Mouse (Mus musculus) stomach, embryonic 15.5 days (tissue): ENCODE results near the gene Ccdc117. TPM values are rescaled to one million over a fixed set of nuclear protein-coding genes. Genes with fewer than 3 reads are reported as not detected.
A peak's percentile ranks its signal among the peaks of the same experiment; 100 is the strongest.

Experiments
- ATAC-seq: fragments of 200-750 bp; cut with Nextera tagmentation; 2 replicates; pipeline ENCODE4 v1.8.0; 2017; ENCODE audit warnings: low read depth, moderate number of reproducible peaks, moderate TSS enrichment; ENCODE audit not compliant: insufficient read depth, low FRiP score
- H3K27ac ChIP-seq: fragments of 300-500 bp; sonication (generic); 2 replicates; pipeline ENCODE4 v1.5.1; 2015; ENCODE audit warnings: mild to moderate bottlenecking, inconsistent platforms
- H3K27me3 ChIP-seq: fragments of 300-500 bp; sonication (generic); replicated peaks from 2 replicates; pipeline ENCODE4 v1.6.1; 2015; ENCODE audit warnings: inconsistent platforms
- H3K36me3 ChIP-seq: fragments of 300-500 bp; sonication (generic); 2 replicates; pipeline ENCODE4 v1.6.1; 2015; ENCODE audit warnings: inconsistent platforms
- H3K4me1 ChIP-seq: fragments of 300-500 bp; sonication (generic); 2 replicates; pipeline ENCODE4 v1.6.1; 2015; ENCODE audit warnings: inconsistent platforms
- H3K4me2 ChIP-seq: fragments of 300-500 bp; sonication (generic); 2 replicates; pipeline ENCODE4 v1.6.1; 2015; ENCODE audit warnings: mild to moderate bottlenecking, inconsistent platforms
- H3K4me3 ChIP-seq: fragments of 300-500 bp; sonication (generic); replicated peaks from 2 replicates; pipeline ENCODE4 v1.5.1; 2015; ENCODE audit warnings: inconsistent platforms
- H3K9ac ChIP-seq: fragments of 300-500 bp; sonication (generic); 2 replicates; pipeline ENCODE4 v1.6.1; 2015; ENCODE audit warnings: inconsistent platforms
- H3K9me3 ChIP-seq: fragments of 300-500 bp; sonication (generic); 2 replicates; pipeline ENCODE4 v1.6.1; 2016; ENCODE audit warnings: inconsistent platforms
- WGBS: fragments of 180-500 bp; shearing (Covaris S2); methylation state at CpG from one replicate; pipeline ENCODE4 v1.1.7; 2015; 5-methylcytosine and 5-hydroxymethylcytosine counted together
- polyA plus RNA-seq: library from polyadenylated mRNA; unstranded; fragments of >200 nt; fragmentation: Nextera tagmentation; extraction: Ambion mirVana; gene quantifications from 2 replicates; pipeline ENCODE4 v1.2.1, GENCODE M21; 2015

Ccdc117 gene
- polyA plus RNA-seq, 1 experiment from 2014 or later, result 17.1 TPM

DNA sequence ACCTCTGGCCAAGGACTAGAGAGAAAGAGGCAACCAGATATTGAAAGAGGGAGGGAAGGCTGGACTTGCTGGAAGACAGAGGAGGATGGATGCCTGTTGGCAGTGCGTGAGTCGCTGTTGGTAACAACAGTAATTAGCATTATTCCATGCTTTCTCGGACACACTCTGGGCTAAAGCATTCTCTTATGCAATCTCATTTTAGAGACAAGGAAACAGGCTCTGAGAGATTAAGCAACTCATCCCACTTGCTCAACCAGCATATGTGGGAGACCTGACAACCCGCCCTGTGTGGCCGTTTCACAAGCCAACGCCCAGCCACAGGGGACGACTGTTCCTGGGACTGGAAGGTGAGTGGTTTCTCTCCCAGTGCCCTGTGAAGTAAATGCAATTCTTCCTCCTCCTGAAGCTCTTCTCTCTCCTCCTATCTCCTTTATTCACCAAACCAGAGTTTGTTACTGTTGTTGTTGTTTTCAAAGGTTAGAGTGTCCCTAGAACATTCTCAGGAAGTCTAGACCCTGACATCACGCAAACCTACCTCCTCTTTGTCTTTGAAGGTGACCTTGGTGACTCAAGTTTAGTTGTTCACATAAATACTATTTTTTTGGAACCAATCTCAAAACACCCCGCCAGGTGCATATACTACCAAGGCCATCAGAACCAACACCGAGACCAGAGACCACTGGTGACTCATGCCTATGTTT, 39.5 kb downstream of the Ccdc117 start:
- WGBS, result 81% methylated on average over 10 of the region's 10 CpGs
- H3K27ac ChIP-seq, result no peak overlapping the region

DNA sequence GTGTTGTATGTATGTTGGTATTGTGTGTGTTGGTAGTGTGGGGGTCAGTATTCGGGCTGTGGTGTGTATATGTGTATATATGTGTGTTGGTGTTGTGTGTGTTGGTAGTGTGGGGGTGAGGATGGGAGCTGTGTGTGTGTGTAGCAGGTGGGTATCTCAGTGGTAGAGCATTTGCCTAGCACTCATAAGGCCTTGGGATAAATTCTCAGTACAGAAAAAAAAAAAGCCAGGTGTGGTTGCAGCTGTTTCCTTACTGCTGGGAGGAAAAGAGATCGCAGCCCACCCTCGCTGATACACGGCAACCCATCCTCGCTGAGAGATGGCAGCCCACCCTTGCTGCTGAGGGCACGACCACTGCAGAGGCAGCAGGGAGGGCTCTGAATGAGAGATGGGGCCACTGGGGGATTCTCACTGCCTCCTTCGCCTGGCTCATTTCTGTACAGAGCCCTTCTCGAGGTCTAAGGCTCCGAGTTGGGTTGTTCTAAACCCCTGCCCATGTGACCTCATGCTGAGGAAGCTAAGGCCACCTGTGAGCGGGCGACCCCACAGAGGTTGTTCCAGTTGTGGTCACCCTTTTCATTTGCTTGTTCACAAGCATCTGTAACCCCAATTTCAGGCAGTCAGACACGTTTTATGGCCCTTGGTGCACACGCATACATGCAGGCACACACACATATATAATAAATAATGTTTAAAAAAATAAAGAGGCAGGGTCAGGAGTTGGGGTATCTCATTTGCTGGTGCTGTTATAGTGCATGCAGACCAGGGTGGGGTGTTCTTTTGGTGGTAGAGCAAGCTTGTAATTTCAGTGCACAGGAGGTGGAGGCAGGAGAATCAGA, 40.9 kb downstream of the Ccdc117 start:
- Histone ChIP-seq H3K36me3 (no peaks in the 10 kb centered on the region), H3K4me1 (0 out of 2 replicates have a peak, but pooled peaks cover 8% of the 10 kb centered on the region), H3K4me3 (no peak overlapping the region), H3K9me3 (no peaks in the 10 kb centered on the region), H3K9ac (no peak overlapping the region), H3K27ac (0 out of 2 replicates have a peak overlapping the region, but pooled peaks have one; percentile 1), H3K4me2 (no peak overlapping the region), H3K27me3 (no peaks in the 10 kb centered on the region)
- WGBS, result 69% methylated on average over 13 of the region's 13 CpGs
- no peak for ATAC-seq

More for the DNA sequence above, 39.5 kb downstream of the Ccdc117 start:
- ATAC-seq, result no peak
- no peaks in the 10 kb centered on the region for H3K9me3 ChIP-seq
- H3K4me2 ChIP-seq, result no peak overlapping the region
- no peaks in the 10 kb centered on the region for H3K36me3 ChIP-seq
- 0 out of 2 replicates have a peak, but pooled peaks cover 8% of the 10 kb centered on the region for H3K4me1 ChIP-seq
- no peaks in the 10 kb centered on the region for H3K27me3 ChIP-seq
- no peak overlapping the region for H3K9ac ChIP-seq
- H3K4me3 ChIP-seq, result no peak overlapping the region

GRCm38 (mm10) chr11:5499961-5500644, 41.9 kb downstream of the Ccdc117 start:
- Histone ChIP-seq H3K4me3 (no peak overlapping the region), H3K9me3 (no peaks in the 10 kb centered on the region), H3K27me3 (no peaks in the 10 kb centered on the region), H3K4me2 (no peak overlapping the region), H3K9ac (no peak overlapping the region), H3K36me3 (no peaks in the 10 kb centered on the region), H3K4me1 (0 out of 2 replicates have a peak, but pooled peaks cover 3% of the 10 kb centered on the region), H3K27ac (peak overlapping the region; percentile 78)
- no peak for ATAC-seq
- WGBS, result 73% methylated on average over 11 of the region's 11 CpGs

DNA sequence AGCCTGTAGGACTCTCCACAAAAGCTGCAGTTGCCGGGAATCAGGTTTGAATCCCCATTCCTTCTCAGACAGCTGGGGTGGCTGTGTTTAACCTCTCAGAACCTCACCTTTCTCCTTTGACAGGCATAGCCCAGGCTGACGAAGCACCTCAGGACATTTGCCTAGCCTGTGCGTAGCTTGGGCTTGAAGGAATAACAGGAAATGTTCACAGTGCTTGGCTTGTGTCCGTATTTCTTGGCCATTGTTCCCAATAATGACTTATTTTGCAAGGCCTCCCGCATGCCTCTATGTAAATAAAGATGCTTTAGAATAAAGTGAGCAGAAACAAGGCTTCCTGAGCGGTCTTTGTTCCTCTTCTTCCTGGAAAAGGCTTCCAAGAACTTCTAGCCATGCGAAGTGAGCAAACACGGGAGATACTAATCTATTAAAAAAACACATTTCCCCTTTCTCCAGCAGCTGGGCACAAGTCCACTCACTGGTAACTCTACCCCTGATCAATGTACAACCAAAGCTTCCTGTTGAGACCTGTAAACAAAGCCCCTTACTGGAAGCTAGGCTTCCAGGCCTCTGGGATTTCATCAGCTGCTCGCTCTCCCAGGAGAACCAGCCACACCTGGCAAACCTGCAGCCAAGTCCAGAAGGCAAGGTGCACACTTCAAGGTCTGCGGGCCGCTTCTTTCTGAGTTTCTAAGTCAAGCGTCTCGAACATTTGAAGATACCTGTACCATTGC, 42.9 kb downstream of the Ccdc117 start:
- peak; percentile 61 for ATAC-seq
- peak overlapping the region; percentile 78 for H3K27ac ChIP-seq
- H3K4me3 ChIP-seq, result no peak overlapping the region
- no peaks in the 10 kb centered on the region for H3K27me3 ChIP-seq
- 56% methylated on average over 13 of the region's 13 CpGs for WGBS
- H3K36me3 ChIP-seq, result no peaks in the 10 kb centered on the region
- H3K9me3 ChIP-seq, result no peaks in the 10 kb centered on the region
- H3K4me2 ChIP-seq, result no peak overlapping the region; the same call in 1 of the 2 replicates
- 0 out of 2 replicates have a peak, but pooled peaks cover 3% of the 10 kb centered on the region for H3K4me1 ChIP-seq
- H3K9ac ChIP-seq, result no peak overlapping the region

DNA sequence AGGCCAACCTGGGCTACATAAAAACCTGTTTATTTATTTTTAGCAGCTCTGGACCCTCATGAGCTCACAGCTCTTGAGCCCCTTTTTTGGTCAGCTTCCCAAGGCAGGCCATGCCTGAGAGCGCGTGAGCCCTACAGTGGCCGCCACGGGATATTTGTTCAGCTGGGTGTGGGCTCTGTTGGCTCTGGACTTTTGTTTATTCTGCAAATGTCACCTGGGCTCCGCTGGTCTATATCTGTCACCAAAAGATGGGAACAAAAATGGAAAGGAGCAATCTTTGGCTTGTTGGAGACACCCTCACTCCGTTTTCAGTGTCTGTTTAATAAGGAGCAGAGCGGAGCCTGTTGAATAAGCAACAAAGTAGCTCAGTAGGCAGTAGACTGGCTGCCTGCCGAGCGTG, 43.6 kb downstream of the Ccdc117 start:
- Histone ChIP-seq H3K4me3 (no peak overlapping the region), H3K27me3 (no peaks in the 10 kb centered on the region), H3K9ac (no peak overlapping the region), H3K4me2 (no peak overlapping the region), H3K36me3 (no peaks in the 10 kb centered on the region), H3K27ac (peak overlapping the region; percentile 78), H3K9me3 (no peaks in the 10 kb centered on the region), H3K4me1 (0 out of 2 replicates have a peak, but pooled peaks cover 3% of the 10 kb centered on the region)
- 64% methylated on average over 9 of the region's 9 CpGs for WGBS
- peak; percentile 68; the same call in 1 of the 2 replicates for ATAC-seq

DNA sequence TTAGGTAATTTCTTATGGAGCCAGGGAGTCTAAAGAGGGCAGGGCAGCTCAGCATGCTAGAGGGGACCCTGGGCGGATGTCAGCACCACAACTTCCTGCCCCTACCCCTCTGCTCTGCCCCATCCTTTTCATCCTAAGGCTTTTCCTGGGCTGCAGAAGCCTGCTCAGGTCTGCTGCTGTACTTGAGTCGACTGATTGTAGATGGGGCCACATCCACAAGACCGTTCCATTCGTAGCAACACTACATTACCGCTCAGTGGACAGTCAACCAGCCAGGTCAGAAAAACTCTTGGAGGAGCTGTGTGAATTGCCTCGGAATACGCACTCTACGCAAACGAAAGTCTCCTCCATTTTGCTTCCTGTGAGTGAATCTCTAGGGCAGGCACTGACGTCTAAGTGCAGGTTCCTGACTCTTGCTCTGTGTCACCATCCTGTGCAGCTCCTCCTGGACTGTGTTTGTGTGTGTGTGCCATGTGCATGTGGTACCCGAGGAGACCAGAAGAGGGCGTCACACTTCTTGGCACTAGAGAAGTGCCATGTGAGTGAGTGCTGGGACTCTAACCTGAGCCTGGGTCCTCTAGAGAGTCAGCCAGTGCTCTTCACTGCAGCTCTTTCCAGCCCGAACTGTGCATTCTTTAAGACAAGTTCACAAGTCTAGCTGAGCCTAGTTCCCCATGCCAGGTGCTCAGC, 45.3 kb downstream of the Ccdc117 start:
- Histone ChIP-seq H3K9ac (no peak overlapping the region), H3K4me2 (no peak overlapping the region), H3K27me3 (no peaks in the 10 kb centered on the region), H3K4me1 (0 out of 2 replicates have a peak, but pooled peaks cover 3% of the 10 kb centered on the region), H3K36me3 (no peaks in the 10 kb centered on the region), H3K4me3 (no peak overlapping the region), H3K9me3 (no peaks in the 10 kb centered on the region), H3K27ac (no peak overlapping the region)
- 92% methylated on average over 13 of the region's 13 CpGs for WGBS
- no peak for ATAC-seq

- Histone ChIP-seq H3K27me3 (no peaks in the 10 kb centered on the region), H3K4me2 (no peak overlapping the region), H3K9me3 (no peaks in the 10 kb centered on the region), H3K9ac (no peak overlapping the region), H3K36me3 (no peaks in the 10 kb centered on the region), H3K27ac (no peak overlapping the region), H3K4me3 (no peak overlapping the region), H3K4me1 (0 out of 2 replicates have a peak, but pooled peaks cover 3% of the 10 kb centered on the region)
- 81% methylated on average over 5 of the region's 5 CpGs for WGBS
- no peak for ATAC-seq
Observed at GRCm38 (mm10) chr11:5495906-5496305, 46.1 kb downstream of the Ccdc117 start.

DNA sequence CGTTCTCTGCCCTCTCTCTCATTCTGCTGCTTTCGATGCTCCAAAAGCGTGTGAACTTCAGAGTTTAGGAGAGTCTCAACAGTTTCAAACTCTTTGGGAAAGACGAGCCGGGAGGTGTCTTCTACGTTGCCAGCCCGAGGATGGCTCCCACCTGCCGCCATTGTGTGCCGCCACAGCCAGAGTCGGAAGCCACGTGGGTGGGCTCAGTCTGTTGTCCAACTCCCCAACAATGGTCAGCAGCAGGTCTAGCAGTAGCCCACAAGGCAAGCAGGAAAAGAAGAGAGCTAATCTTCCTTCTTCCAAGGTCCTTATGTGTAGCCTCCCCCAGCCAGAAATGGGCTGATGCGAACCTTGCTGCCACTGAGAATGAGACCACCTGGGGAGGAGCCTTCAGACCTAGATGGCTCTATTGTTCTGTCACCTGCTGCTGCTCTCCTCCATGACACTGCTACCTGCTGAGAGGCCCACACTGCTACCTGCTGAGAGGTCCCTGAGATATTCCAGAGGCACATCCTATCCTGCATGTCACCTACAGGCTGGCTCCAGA, 46.6 kb downstream of the Ccdc117 start:
- Histone ChIP-seq H3K9ac (no peak overlapping the region), H3K9me3 (no peaks in the 10 kb centered on the region), H3K4me3 (no peak overlapping the region), H3K4me2 (no peak overlapping the region), H3K36me3 (no peaks in the 10 kb centered on the region), H3K27ac (no peak overlapping the region), H3K27me3 (no peaks in the 10 kb centered on the region), H3K4me1 (0 out of 2 replicates have a peak, but pooled peaks cover 3% of the 10 kb centered on the region)
- ATAC-seq, result no peak
- 71% methylated on average over 12 of the region's 12 CpGs for WGBS

GRCm38 (mm10) chr11:5493869-5494268, 48.1 kb downstream of the Ccdc117 start:
- H3K27ac ChIP-seq, result no peak overlapping the region
- no peak overlapping the region for H3K4me3 ChIP-seq
- H3K9me3 ChIP-seq, result no peaks in the 10 kb centered on the region
- H3K36me3 ChIP-seq, result no peaks in the 10 kb centered on the region
- 48% methylated on average over 2 of the region's 2 CpGs for WGBS
- no peaks in the 10 kb centered on the region for H3K27me3 ChIP-seq
- no peak overlapping the region for H3K4me2 ChIP-seq
- 0 out of 2 replicates have a peak, but pooled peaks cover 3% of the 10 kb centered on the region for H3K4me1 ChIP-seq
- H3K9ac ChIP-seq, result no peak overlapping the region
- no peak for ATAC-seq

- peak overlapping the region; percentile 67; the same call in 1 of the 2 replicates for H3K27ac ChIP-seq
- 0 out of 2 replicates have a peak, but pooled peaks have one; percentile 45 for ATAC-seq
Observed at GRCm38 (mm10) chr11:5491912-5492311, 50.1 kb downstream of the Ccdc117 start.

More at GRCm38 (mm10) chr11:5491912-5492311, 50.1 kb downstream of the Ccdc117 start:
- Histone ChIP-seq H3K9ac (no peak overlapping the region), H3K4me1 (no peaks in the 10 kb centered on the region), H3K36me3 (no peaks in the 10 kb centered on the region), H3K4me3 (no peak overlapping the region), H3K4me2 (no peak overlapping the region), H3K9me3 (no peaks in the 10 kb centered on the region), H3K27me3 (no peaks in the 10 kb centered on the region)
- WGBS, result 27% methylated on average over 7 of the region's 7 CpGs
